Mouse (Mus musculus): ENCODE results near the gene Alox5ap.
A peak's percentile ranks its signal among the peaks of the same experiment; 100 is the strongest.

The Alox5ap gene

DNA sequence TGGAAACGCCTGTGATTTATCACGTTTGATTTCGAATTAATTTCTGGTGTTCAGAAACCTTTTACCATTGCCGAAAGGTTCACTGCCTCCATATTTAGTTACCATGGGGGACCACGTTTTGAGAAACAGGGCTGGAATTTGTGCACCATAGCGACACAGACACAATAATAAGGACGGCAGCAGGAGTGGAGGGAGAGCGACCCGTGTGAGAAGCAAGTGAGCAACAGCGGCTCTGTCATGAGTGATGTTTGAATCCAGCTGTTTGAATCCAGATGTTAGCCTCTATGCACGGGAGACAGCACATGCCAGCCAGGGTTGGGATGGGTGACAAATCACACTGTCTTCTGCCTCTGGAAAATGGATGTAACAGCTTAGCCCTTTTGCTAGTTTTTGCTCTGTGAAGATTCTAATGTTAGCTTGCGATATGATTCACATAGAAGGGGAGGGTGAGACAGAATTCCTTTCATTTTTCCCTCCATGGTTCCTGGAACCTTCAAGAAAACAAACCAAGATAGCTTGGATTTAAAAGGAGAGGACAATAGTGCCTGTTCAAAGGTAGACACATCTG is 50.0 kb downstream of the Alox5ap start:
- DNase-seq (ENCODE audit: low read depth, low spot score) = no peak

DNA sequence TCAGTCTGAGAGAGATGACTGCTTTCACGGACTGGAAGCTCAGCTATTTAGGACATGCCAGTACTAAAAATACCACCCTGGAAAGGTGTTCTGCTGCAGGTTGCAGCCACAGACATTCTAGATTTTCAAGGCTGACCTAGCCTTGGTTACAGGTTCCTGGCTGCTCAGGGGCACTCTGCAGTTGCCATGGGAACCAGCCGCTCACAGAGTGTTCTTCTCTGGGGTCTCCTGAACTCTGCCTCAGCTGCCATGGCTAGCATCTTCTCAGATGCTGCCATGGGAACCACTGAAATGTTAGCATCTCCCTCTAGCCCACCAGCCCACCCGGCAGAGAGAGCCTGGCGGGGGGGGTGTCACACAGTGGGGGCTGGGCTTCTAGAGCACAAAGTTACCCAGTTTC is 52.4 kb downstream of the Alox5ap start:
- no peak for DNase-seq (ENCODE audit: low read depth, low spot score)

DNA sequence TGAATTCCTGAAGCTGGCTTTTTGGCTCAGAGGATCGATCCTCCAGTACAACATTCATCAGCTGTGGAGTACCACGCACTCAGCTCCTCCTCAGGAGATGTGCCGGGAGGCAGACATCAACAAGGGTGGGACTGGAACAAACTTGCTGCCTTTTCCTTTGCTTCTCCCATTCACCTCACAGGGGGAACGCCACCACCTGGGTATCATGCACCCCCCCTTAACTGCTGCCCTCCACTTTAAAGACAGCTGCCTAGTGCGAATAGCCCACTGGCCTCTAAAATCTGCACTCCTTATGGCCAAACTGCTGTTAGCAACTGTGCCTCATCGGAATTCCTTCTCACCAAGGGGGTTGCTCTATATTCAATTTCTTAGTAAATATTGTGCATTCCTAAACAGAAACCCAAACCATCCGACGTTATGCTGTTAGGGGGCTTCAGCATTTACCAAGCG is 55.3 kb downstream of the Alox5ap start:
- peak; percentile 61 for DNase-seq (ENCODE audit: low read depth, low spot score)

DNA sequence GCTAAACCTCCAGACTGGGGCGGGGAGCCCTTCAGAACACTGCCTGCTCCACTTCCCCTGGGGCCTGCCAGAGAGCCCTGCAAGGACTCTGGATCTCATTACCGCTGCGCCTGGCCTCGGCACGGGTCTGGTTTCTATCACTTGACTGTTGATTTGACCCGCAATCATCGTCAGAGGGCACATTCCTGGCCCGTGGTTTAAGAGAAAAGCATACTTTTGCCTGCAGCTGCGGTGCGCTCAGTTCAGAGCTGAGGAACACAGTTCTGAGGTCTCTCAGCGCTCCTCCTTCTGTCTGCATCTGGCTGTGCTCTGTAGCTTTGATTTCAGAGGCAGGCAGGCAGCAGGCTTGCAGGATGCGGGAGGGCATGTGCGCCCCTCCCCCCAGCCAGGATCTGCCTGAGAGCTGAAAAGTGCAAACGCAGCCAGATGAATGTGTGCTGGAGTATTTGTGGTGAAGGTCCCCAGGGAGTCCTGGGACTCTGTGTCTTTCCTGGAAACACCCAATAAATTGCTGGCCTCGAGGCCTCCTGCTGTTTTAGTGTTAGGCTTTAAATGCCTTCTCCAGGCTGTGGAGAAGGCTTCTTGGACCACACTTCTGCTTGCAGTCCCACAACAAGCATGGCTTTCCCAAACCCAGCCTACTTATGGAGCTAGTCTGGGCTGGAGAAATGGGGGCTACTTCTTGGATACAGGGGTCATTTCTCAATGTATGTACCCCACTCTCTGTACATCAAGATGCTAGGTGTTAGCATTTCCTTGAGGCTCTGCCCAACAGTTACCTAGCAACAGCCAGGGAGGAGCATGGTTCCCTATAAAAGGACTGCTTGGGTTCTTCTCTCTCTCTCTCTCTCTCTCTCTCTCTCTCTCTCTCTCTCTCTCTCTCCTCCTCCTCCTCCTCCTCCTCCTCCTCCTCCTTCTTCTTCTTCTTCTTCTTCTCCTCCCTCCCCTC is 56.2 kb downstream of the Alox5ap start:
- peak; percentile 100 for DNase-seq (ENCODE audit: low read depth, low spot score)

DNA sequence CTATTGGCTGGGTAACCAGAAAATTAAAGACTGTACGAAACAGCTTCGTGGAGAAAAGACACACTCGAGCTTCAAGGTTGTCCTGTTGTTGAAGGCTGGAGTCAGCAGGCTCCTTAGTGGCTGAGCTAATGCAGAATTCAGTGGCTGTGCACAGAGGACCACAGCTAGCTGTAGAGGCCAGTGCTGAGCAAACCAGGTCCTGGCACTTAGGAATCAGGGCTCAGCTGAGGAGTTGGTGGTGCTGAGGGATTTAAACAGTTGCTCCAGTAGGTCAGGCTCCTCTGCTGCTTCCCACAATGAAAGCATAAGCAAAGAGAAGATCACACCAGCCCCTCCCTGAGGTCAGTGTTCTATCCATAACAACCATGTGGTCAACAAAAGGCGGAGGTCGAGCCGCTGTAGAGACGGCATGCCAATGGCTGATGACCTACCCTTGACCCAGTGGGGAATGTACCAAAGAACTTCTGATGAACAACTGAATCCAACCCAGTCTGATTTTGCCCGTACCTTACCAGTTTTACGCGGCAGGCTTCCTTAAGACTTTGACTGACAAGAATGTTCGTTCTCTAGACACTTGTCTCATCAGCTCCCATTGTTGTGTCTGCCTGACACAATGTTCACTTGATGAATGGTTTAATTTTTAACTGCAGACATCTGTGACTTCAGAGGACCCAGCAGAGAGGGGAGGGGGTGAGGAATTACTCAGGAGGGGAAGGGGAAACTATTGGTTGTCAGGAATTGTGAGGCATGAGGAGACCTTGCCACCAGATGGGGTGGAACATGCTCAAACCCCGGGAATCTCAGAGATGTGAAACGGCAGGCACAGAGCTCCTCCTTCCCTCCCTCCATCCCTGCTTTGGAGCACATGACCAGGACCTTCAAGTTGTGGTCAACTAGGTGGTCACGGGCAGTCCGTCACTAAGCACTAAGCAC is 57.6 kb downstream of the Alox5ap start:
- DNase-seq (ENCODE audit: low read depth, low spot score) = peak; percentile 67

DNA sequence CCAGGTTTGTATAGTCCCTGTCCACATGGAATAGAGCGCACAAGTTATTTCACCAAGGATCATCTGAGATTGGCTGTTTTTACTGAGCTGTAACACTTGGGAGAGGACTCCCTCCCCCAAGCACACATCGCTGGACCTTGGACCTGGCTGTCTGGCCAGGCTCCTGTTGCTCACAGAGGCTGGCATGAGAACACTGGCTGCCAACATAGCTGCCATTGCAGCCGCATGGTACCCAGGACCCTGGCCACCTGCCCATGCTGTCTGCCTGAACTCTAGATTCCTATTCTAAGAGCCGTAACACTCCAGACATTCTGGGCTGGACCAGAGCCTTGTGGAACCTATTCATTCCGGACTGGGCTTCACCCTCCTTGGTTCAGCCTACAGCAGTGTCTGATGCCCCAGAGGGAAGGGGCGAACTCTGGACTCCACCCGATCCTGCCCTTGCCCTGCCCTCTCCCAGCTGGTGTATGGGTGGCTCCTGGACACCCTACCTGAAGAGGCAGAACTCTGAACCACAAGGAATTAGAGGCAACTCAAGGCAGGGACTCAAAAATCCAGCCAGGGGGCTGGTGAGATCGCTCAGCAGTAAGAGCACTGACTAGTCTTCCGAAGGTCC is 58.5 kb downstream of the Alox5ap start:
- peak; percentile 42 for DNase-seq (ENCODE audit: low read depth, low spot score)

DNA sequence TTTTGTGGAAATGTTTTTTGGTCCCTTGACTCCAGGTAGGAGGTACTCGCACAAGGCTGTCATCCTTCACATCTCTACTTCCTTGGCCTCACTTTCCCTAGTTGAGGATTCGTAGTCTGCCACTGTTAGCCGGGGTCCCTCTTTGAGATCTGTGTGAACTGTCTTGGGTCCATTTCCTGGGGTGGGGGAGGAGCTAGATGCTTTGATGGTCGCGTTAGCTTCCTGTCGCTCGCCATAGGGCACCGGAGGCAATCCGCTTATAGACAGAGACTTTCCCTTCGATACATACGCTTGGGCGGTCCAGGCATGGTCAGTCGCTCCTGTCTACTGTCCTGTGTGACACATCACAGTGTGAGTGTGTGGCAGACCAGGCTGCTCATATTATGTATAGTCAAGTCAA is 60.2 kb downstream of the Alox5ap start:
- DNase-seq (ENCODE audit: low read depth, low spot score) = no peak

DNA sequence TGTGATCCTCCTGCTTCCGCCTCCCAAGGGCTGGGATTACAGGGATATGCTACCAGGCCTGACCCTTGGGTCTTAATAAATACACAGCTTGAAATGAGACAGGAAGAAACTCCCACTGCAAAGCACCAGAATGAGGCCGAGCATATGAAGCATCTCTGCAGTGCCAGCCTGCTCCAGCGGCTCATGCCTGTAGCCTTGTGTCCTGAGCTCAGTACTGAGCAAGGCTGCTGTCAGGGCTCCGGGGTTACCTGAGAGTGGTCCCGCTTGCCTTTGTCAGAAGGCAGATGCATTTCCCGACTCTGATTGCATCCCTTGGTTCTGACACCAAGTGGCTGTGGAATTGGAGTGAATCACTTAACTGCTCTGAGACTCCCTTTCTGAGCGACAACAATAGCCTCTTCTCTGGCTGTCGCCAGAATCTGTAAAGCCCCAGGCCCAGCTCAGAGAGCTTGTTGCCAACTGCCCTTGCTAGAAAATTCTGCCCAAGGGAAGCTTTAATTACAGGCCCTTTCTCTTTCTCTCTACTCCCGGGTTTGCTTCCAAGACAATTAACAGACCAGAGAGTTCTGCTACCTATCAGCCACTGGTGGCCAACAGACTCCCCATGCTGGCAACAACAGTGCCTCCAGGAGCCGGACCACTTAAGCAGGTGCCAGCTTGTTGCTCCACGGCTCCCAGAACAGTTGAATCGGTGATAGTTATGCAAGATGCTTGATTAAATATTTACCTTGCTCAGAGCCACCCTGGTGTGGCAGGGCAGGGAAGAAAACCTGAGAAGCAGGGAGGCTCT is 64.7 kb downstream of the Alox5ap start:
- DNase-seq (ENCODE audit: low read depth, low spot score) = no peak

DNA sequence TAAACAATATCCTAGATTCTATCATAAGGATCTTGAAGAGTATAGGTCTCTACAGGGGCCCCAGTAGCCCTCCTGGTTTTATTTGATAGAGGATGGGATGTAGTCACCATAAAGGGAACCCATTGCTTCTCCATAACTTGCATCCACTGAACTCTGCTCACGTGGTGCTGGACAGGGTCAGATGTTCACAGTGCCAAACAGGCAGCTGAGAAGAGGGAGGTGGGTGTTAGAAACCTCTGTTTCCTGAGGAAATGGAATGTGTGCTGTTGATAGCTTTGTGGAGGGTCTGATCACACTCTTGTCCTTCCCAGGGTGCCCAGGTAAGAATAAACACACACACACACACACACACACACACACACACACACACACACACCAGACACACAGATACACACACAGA is 66.0 kb downstream of the Alox5ap start:
- no peak for DNase-seq (ENCODE audit: low read depth, low spot score)

DNA sequence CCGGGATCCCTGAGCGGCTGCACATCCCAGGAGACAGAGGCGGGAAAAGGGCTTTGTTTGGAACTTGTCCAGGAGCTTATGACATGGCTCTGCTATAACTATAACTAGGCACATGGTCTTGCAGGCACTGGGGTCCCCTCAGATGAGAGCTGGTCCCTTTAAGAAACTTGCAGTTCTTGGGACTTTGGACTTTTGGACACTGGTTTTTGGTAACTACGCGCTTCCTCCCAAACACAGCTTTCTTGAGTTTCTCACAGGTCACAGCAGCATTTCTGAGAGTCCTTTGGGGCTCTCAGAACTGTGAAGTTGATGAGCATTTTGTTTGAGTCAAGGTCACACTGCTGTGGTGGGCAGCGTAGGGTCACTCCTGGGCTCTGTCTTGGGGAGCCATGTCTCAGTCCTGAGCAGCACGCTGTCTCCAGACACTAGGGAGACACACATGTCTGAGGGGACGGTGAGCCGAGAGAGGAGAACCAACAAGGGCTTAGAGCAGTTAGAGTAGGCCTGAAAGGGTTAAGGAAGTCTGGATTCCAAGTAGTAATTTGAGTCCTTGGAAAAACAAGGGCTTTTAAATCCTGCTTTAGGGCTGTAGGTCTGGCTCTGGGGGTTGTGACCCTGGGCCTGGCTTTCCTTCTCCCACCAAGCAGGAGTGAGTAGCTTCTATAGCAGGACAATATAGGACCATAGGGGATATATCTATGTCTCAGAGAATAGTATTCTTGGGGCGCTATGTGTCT is 67.0 kb downstream of the Alox5ap start:
- DNase-seq (ENCODE audit: low read depth, low spot score) = no peak

DNA sequence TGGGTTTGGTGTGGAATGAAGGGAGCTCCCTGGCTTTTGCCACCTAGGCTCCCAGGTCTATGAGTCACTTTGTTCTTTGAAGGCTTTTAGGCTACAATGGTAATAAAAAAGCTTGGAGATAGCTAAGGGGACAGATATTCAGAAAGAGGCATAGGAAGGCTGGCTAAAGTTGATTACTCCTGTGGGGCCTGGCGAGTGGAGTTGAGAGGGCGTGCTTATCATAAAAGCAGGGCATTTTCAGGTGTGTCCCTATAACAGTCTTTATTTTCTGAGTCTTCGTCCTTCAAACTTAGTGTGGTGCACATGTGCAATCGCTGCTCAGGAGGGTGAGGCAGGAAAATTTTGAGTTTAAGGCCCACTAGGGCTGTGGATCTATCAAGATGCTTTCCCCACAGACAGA is 68.2 kb downstream of the Alox5ap start:
- no peak for DNase-seq (ENCODE audit: low read depth, low spot score)

DNA sequence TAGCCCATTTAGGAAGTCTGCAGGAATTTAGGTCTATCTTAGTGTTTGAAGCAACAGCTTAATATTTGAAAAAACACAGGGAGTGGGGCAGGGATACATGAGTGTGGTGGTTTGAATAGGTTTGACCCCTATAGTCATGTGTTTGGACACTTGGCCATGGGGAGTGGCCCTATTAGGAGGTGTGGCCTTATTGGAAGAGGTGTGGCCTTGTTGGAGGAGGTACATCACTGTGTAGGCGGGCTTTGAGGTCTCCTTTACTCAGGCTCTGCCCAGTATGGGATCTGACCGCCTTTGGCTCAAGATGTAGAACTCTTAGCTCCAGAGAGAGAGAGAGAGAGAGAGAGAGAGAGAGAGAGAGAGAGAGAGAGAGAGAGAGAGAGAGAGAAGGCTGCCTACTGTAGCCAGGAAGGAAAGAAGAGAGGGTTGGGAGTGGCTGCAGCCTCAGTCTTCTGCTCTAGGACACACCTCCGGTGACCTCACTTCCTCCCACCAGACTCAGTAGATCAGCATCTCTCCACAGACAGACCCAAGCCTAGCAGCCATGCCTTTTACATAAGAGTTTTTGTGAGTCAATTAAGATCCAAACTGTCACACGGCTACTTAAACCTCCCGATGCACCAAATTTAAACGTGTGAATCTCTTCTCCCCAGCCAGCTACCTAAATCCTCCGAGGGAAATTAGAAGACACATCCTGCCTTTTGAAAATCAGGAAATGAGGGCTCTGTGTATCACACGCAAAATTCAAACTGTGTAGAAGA is 69.6 kb downstream of the Alox5ap start:
- no peak for DNase-seq (ENCODE audit: low read depth, low spot score)

DNA sequence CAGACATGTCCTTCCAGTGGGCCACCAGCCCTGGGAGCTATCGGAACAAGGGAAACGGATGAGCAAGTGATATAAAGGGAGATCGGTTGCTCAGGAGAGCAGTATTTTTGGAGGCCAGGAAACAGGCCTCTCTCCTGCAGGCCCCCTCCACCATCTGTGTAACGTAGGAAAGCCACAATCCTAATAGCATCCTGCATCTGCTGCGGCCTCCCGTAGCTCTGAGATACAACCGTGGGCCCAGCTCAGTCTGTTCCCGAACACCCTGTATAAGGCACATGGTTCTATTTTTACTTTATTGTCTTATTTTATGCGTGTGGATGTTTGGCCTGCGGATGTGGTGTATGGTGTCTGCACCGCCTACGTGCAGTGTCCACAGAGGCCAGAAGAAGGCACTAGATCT is 70.4 kb downstream of the Alox5ap start:
- no peak for DNase-seq (ENCODE audit: low read depth, low spot score)

DNA sequence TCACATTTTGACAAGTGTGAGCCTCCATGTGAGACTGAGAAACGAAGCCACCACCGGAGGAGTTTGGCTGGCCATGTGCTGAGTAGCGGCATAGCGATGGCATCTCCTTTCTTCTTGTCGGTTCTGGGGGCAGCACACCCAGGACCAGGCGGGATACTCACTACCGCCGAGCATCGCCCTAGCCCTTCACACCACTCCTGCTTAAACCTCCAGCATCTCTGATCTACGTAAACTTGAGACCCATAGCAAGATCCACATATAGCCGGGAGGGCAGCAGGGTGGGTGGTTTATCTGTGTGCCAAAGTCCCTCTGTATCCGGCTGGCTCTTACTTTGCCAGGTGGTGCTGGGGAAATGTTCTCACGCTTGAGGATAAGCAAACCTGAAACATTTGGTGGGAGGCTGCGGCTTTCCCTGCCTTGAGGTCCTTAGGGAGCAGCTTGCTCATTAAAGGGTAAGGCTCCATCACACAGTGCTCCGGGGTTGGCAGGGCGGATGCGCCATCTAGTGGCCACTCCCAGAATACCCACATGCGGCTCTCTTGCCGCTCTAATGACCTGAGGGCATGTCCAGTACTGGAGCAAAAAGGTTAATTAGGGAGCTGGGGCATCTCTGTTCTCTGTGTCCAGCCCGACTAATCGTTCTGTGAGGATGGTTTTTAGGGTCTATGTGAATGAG is 71.1 kb downstream of the Alox5ap start:
- DNase-seq (ENCODE audit: low read depth, low spot score) = peak; percentile 94

DNA sequence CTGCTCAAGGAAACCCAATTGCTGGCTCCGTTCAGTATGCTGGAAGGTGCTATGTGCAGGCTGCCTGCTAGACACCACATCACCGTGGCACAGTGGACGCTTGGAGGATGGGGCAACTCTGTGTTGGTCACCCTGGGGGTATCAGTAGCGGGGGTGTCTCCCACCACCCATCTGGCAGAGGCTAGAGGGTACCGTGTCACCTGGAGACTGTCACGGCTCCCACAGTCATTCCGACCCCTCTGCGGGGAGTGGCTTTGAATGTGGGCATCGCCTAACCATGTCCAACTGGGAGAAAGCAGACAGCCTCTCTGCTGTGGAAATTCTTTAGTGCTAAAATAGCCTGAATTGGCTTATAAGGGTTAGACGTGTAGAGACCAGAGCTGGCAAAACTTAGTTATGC is 72.6 kb downstream of the Alox5ap start:
- no peak for DNase-seq (ENCODE audit: low read depth, low spot score)

All from 3T3-L1 (cell line).